Mouse (Mus musculus): ENCODE results near the gene Fhad1. TPM values are rescaled to one million over a fixed set of nuclear protein-coding genes. Genes with fewer than 3 reads are reported as not detected.

Gene Fhad1
- total RNA-seq, 2 experiments from 2014 or later, result 8.7 to 8.8 TPM

- DNase-seq (ENCODE audit: extremely low spot score in 1 of 2, low spot score in 1 of 2), result no peak
Measured at GRCm38 (mm10) chr4:141897838-141898237, 117.0 kb downstream of the Fhad1 start.

GRCm38 (mm10) chr4:141897225-141897624, 117.7 kb downstream of the Fhad1 start:
- no peak for DNase-seq (ENCODE audit: extremely low spot score in 1 of 2, low spot score in 1 of 2)

GRCm38 (mm10) chr4:141895772-141896171, 119.1 kb downstream of the Fhad1 start:
- DNase-seq (ENCODE audit: extremely low spot score in 1 of 2, low spot score in 1 of 2), result no peak

GRCm38 (mm10) chr4:141893157-141893784, 121.6 kb downstream of the Fhad1 start:
- no peak for DNase-seq (ENCODE audit: extremely low spot score in 1 of 2, low spot score in 1 of 2)

GRCm38 (mm10) chr4:141886385-141886968, 128.4 kb downstream of the Fhad1 start:
- no peak for DNase-seq (ENCODE audit: extremely low spot score in 1 of 2, low spot score in 1 of 2)

GRCm38 (mm10) chr4:141885451-141885850, 129.4 kb downstream of the Fhad1 start:
- no peak for DNase-seq (ENCODE audit: extremely low spot score in 1 of 2, low spot score in 1 of 2)

- DNase-seq (ENCODE audit: extremely low spot score in 1 of 2, low spot score in 1 of 2), result no peak
Measured at GRCm38 (mm10) chr4:141882858-141883257, 132.0 kb downstream of the Fhad1 start.

- no peak for DNase-seq (ENCODE audit: extremely low spot score in 1 of 2, low spot score in 1 of 2)
Measured at GRCm38 (mm10) chr4:141881950-141882349, 132.9 kb downstream of the Fhad1 start.

- DNase-seq (ENCODE audit: extremely low spot score in 1 of 2, low spot score in 1 of 2), result no peak
Measured at GRCm38 (mm10) chr4:141881289-141881914, 133.5 kb downstream of the Fhad1 start.

GRCm38 (mm10) chr4:141879875-141880274, 135.0 kb downstream of the Fhad1 start:
- no peak for DNase-seq (ENCODE audit: extremely low spot score in 1 of 2, low spot score in 1 of 2)

GRCm38 (mm10) chr4:141879074-141879473, 135.8 kb downstream of the Fhad1 start:
- DNase-seq (ENCODE audit: extremely low spot score in 1 of 2, low spot score in 1 of 2), result no peak

- DNase-seq (ENCODE audit: extremely low spot score in 1 of 2, low spot score in 1 of 2), result no peak
Measured at GRCm38 (mm10) chr4:141878621-141879020, 136.3 kb downstream of the Fhad1 start.

GRCm38 (mm10) chr4:141875481-141876108, 139.3 kb downstream of the Fhad1 start:
- no peak for DNase-seq (ENCODE audit: extremely low spot score in 1 of 2, low spot score in 1 of 2)

- DNase-seq (ENCODE audit: extremely low spot score in 1 of 2, low spot score in 1 of 2), result peak; percentile 65 to 67
Measured at GRCm38 (mm10) chr4:141874601-141875460, 140.1 kb downstream of the Fhad1 start, which contains the start of gene Efhd2. Gene Efhd2 (minus strand): TSS chr4:141874920.

- no peak for DNase-seq (ENCODE audit: extremely low spot score in 1 of 2, low spot score in 1 of 2)
Measured at GRCm38 (mm10) chr4:141874111-141874600, 140.7 kb downstream of the Fhad1 start.

GRCm38 (mm10) chr4:141872977-141873376, 141.9 kb downstream of the Fhad1 start:
- no peak for DNase-seq (ENCODE audit: extremely low spot score in 1 of 2, low spot score in 1 of 2)

GRCm38 (mm10) chr4:141871909-141872308, 143.0 kb downstream of the Fhad1 start:
- DNase-seq (ENCODE audit: extremely low spot score in 1 of 2, low spot score in 1 of 2), result no peak

GRCm38 (mm10) chr4:141871333-141871725, 143.6 kb downstream of the Fhad1 start:
- no peak for DNase-seq (ENCODE audit: extremely low spot score in 1 of 2, low spot score in 1 of 2)

GRCm38 (mm10) chr4:141870666-141871332, 144.1 kb downstream of the Fhad1 start:
- no peak for DNase-seq (ENCODE audit: extremely low spot score in 1 of 2, low spot score in 1 of 2)

Measured in layer of hippocampus, postnatal 25 days (tissue).